Mouse (Mus musculus): Measurements from ENCODE around the gene BC005537.
"Not testable (repeated sequence)": the region's sequence is repeated elsewhere in the genome, so short reads cannot be mapped to it uniquely, and the experiment has no call there.

BC005537 gene

DNA sequence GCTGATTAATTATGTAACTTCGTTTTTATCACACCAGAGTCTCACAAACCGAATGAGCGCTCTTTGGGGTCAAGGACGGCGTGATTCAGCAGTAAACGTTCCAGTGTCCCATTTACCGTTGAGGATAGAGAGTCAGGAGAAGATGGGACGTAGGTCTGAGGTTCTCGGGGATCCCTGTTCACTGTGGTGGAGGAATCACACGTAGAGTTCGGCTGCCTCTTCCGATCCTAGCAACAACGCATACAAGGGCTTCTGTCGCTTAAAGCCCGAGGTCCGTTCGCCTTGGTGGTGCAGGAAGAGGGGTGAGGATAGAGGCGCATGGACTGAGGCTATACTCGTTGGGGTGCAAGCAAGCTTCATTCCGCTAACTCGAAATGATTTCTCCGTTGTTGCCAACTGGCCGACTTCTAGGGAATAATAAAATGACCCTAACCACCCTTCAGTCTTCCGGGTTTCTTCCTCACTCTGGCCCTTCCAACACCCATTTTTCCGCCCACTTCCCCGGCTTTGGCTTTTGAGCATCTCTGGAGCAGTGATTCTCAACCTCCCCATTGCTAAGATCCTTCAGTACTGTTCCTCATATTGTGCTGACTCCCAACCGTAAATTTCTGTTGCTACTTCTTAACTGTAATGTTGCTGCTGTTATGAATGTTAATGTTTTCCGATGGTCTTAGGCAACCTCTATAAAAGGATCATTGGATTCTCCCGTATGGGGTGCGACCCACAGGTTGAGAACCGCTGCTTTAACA, 1.4 kb upstream of the BC005537 start:
- DNase-seq (ENCODE audit: extremely low spot score, low spot score) = peak; percentile 52

DNA sequence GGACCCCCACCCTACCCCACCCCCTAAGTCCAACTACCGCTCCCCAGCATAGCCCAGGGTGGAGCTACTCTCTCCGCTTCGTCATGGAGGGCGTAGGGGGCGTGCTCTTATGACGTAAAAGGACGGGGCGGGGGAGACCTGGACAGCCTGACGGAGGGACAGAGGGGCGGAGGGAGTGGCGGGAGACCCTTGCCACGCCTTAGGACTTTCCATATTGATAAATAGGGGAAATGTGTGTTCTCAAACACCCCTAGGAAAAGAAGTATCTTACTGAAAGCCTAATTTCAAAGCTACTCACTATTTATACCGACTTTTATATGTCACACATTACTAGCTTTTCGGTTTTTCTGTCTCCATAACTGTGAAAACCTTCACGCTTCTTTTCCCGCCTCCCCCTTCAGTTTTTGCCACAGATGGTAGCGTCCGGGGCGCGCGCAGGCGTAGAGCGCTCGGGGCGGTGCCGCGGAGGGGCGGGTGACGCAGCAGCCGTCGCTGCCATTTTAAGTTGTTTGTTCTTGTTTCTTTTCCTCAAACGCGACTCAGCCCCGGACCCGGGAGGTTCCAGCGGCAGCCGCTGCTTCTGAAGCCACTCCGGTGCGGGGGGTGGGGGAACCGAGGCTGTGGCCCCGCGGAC, 666 bp upstream of the BC005537 start:
- DNase-seq (ENCODE audit: extremely low spot score, low spot score) = peak; percentile 96

DNA sequence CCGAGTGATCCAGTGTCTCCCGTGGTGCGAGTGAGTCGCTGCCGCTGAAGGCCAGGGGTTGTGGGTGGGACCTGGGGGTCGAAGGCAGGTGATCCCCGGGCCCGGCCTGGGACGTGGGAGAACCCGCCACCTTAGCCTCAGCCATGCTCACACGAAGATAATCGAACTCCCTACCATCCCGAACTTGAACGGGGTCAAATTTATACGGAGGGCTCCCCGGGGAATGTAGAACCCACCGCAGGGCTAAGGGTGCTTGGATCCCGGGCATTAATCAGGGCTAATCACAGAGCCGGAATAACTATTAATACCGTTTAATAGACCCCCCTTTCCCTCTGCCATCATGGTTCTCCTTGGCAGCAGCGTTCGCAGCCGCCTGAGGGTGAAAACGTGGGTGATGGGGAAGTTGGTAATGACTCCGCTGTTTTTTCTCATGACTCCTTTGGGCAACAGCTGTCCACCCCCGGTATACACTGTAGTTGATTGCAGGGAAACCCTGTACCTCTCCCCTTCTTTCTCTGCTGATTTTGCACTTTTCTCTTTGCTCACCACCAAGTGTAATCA, 754 bp downstream of the BC005537 start:
- peak; percentile 38 for DNase-seq (ENCODE audit: extremely low spot score, low spot score)

DNA sequence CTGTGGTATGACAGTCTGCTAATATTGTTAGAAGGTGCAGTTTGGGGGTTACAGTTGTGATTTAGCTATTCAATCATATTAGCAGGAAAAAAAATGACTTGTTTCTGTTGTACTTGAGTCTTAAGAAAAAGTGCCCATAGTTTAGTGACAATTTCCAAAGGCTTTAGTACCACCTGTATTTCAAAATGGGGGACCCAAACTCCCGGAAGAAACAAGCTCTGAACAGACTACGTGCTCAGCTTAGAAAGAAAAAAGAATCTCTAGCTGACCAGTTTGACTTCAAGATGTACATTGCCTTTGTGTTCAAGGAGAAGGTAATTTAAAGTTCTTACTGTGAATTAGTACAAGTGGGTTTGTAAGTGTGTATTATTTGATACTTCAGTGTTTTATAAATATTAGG, 1.7 kb downstream of the BC005537 start:
- no peak for DNase-seq (ENCODE audit: extremely low spot score, low spot score)

DNA sequence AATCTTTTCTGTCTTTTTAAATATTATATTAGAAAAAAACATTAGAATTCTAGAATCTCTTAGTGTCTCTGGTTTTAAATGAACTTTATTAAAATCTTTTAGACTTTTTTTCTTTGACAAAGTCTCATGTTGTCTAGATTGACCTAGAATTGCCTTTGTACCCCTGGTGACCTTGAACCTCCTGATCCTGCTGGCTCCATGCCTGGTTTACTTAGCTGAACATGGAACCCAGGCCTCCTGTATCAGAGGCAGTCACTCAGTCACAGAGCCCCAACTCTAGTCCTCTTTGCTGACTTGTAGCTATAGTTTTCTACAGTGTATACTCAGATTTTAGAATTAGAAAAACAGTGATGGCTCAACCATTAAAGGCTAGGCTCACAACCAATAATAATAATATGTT, 4.6 kb downstream of the BC005537 start:
- DNase-seq (ENCODE audit: extremely low spot score, low spot score) = no peak

- DNase-seq (ENCODE audit: extremely low spot score, low spot score) = no peak
Measured at GRCm38 (mm10) chr13:24812521-24812920, 11.1 kb downstream of the BC005537 start.

- no peak for DNase-seq (ENCODE audit: extremely low spot score, low spot score)
Measured at GRCm38 (mm10) chr13:24814616-24815015, 13.2 kb downstream of the BC005537 start.

GRCm38 (mm10) chr13:24816125-24817092, 15.0 kb downstream of the BC005537 start:
- DNase-seq (ENCODE audit: extremely low spot score, low spot score) = peak; percentile 22

DNA sequence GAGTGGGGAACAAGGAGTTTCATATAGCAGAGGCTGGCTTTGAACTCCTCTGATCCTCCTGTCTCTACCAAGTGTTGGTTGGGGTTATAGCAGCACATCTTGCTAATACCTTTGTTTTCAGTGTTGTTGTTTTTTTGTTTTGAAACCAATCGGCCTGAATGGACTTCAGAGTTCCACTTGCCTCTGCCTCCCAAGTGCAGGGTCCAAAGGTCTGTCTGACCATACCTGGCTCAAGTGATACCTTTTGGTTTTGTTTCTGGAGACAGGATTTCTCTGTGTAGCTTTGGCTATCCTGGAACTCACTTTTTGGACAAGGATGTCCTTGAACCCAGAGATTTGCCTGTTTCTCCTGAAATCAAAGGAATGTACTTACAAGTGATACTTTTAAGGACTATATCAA, 18.5 kb downstream of the BC005537 start:
- DNase-seq (ENCODE audit: extremely low spot score, low spot score) = no peak

- no peak for DNase-seq (ENCODE audit: extremely low spot score, low spot score)
Measured at GRCm38 (mm10) chr13:24822663-24823343, 21.3 kb downstream of the BC005537 start.

DNA sequence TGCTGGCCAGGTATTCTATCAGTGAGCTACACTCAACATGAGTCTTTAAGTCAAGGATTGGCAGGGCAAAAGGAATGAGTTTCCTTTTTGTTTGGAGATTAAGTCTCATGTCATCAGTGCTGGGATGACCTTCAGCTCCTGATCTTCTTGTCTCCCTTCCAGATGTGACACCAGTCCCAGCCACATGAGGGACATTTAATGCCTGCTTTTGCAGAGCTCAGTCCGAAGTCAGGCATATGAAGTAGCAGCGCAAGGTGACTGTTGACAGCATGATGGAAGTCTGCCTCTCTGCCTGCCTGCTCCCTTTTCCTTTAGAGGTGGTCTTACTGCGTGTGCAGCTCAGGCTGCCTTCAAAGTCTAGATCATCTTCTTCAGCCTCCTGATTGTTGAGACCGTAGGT, 23.2 kb downstream of the BC005537 start:
- DNase-seq (ENCODE audit: extremely low spot score, low spot score) = no peak

DNA sequence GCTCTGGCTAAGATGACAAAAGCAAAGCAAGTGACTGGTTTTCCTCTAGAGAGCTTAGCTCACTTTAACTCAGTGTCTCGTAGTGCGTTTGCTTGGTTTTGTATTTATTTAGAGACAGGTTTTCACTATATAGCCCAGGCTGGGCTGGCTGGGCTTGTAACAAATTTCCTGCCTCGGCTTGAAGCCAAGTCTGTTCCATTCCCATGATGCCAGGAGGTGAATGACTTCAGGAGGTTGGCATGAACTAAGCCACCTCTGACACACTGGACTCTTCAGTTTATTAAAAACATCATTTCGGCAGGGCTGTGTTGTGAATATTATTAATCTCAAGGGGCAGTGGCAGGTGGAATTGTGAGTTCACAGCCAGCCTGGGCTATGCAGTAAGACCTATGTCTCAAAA, 24.1 kb downstream of the BC005537 start:
- no peak for DNase-seq (ENCODE audit: extremely low spot score, low spot score)

GRCm38 (mm10) chr13:24826116-24826515, 24.7 kb downstream of the BC005537 start:
- DNase-seq (ENCODE audit: extremely low spot score, low spot score) = no peak

DNA sequence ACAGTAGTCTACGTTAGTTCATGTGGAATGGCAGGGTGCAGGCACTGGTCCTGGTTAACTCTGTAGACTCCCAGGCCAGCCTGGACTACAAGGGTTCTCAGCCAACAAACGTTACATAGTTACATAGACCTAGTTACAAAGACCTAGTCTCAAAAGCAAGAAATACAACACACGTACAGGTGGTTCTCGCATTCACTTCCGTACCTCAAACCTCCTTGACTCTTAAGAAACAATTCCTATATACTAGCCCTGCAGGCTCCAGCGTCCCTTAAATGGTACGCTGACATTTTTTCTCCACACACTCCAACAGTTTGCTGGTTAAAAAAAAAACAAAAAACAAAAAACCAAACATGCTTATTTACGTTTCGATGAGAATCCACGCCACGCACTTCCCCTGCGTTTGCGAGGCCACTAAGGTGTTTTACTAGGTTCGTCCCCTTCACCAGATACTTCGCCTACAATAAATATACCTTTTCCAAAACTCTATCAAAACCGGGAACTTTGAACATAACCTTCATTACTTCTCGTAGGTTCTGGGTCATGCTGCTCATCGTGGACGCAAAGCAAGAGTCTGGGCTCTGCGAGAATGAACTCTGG, 29.4 kb downstream of the BC005537 start:
- peak; percentile 27 for DNase-seq (ENCODE audit: extremely low spot score, low spot score)

- DNase-seq (ENCODE audit: extremely low spot score, low spot score) = peak; percentile 100
Measured at GRCm38 (mm10) chr13:24831353-24832130, 30.1 kb downstream of the BC005537 start, which contains the start of the genes Acot13 and Tdp2. Gene Acot13 (minus strand): TSS chr13:24831540. Gene Tdp2 (plus strand): TSS chr13:24831679.

GRCm38 (mm10) chr13:24832131-24832810, 30.8 kb downstream of the BC005537 start:
- DNase-seq (ENCODE audit: extremely low spot score, low spot score) = no peak

GRCm38 (mm10) chr13:24832811-24833155, 31.3 kb downstream of the BC005537 start:
- no peak for DNase-seq (ENCODE audit: extremely low spot score, low spot score)

GRCm38 (mm10) chr13:24837765-24838164, 36.3 kb downstream of the BC005537 start:
- not testable (repeated sequence) for DNase-seq (ENCODE audit: extremely low spot score, low spot score)

DNA sequence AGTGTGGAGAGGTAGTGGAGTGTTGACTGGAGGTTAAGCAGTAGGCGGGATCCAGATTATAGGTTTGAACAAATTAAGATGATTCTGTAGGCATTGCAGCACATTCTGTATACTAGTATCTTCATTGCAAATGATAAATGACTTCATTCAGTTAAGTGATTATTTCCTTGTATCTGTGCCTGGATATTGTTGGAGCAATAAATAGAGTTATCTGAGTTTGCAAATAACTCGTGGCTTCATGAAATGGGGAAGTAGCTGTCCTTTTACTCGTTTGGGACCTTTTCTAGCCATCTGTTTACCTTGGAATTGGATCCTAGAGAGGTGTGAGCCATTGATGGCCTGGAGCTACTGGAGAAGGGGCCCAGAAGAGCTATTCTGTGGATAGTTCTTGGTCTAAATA, 38.4 kb downstream of the BC005537 start:
- no peak for DNase-seq (ENCODE audit: extremely low spot score, low spot score)

Data from neural tube, embryonic 10.5 days (tissue).